Mouse (Mus musculus) liver, embryonic 14.5 days (tissue): Measurements from ENCODE around the gene Tgfbr3. TPM values are rescaled to one million over a fixed set of nuclear protein-coding genes. Genes with fewer than 3 reads are reported as not detected.

Experiments
- ATAC-seq: fragments of 200-750 bp; cut with Nextera tagmentation; 2 replicates; pipeline ENCODE4 v1.8.0; 2017; ENCODE audit warnings: moderate number of reproducible peaks, mild to moderate bottlenecking, moderate library complexity; ENCODE audit not compliant: insufficient read depth
- DNase-seq, 3 experiments: peaks; one replicate each; pipeline ENCODE4 v3.0.0-alpha.2; 2012 to 2013; ENCODE audit warnings: low read depth in 3 of 3, low spot score in 3 of 3
- H3K27ac ChIP-seq: fragments of 300-500 bp; sonication (generic); 2 replicates; pipeline ENCODE4 v1.5.1; 2014; ENCODE audit warnings: moderate library complexity, mild to moderate bottlenecking, control low read depth, inconsistent platforms
- H3K27me3 ChIP-seq: fragments of 300-500 bp; sonication (generic); 2 replicates; pipeline ENCODE4 v1.6.1; 2014; ENCODE audit warnings: mild to moderate bottlenecking, low read length, moderate library complexity; ENCODE audit not compliant: control insufficient read depth, insufficient read depth
- H3K36me3 ChIP-seq: fragments of 300-500 bp; sonication (generic); replicated peaks from 2 replicates; pipeline ENCODE4 v1.6.1; 2014; ENCODE audit warnings: low read depth; ENCODE audit not compliant: control insufficient read depth, insufficient read depth
- H3K4me1 ChIP-seq, 2 experiments: fragments of 200-500 bp in 1 of 2; fragments of 300-500 bp in 1 of 2; sonication (generic) in 1 of 2; replicated peaks; 2 replicates each; pipeline ENCODE4 v1.6.1; 2012 to 2014; ENCODE audit warnings: antibody characterized with exemption in 1 of 2, inconsistent platforms in 1 of 2, low read length in 1 of 2; ENCODE audit not compliant: control insufficient read depth in 2 of 2, insufficient read depth in 2 of 2
- H3K4me2 ChIP-seq: fragments of 300-500 bp; sonication (generic); 2 replicates; pipeline ENCODE4 v1.6.1; 2014; ENCODE audit warnings: low read depth, mild to moderate bottlenecking, control low read depth, moderate library complexity
- H3K4me3 ChIP-seq, 2 experiments: fragments of 200-500 bp in 1 of 2; fragments of 300-500 bp in 1 of 2; sonication (generic) in 1 of 2; 2 replicates each; pipeline ENCODE4 v1.5.1; 2012 to 2014; ENCODE audit warnings: low read depth in 2 of 2, low read length in 2 of 2, mild to moderate bottlenecking in 2 of 2, control low read depth in 1 of 2, inconsistent platforms in 1 of 2, moderate library complexity in 1 of 2; ENCODE audit not compliant: insufficient read depth in 1 of 2
- H3K9ac ChIP-seq: fragments of 300-500 bp; sonication (generic); replicated peaks from 2 replicates; pipeline ENCODE4 v1.6.1; 2014; ENCODE audit warnings: mild to moderate bottlenecking, control low read depth, moderate library complexity
- H3K9me3 ChIP-seq: fragments of 300-500 bp; sonication (generic); 2 replicates; pipeline ENCODE4 v1.6.1; 2016; ENCODE audit warnings: low read length, mixed read lengths; ENCODE audit not compliant: control insufficient read depth
- CTCF ChIP-seq: IDR thresholded peaks from 2 replicates; pipeline ENCODE4 v1.5.1; 2016; ENCODE audit warnings: antibody characterized with exemption, low read depth, control low read depth
- EP300 ChIP-seq: IDR thresholded peaks from 2 replicates; pipeline ENCODE4 v1.6.1; 2016; ENCODE audit warnings: antibody characterized with exemption, low read depth
- WGBS: fragments of 180-500 bp; shearing (Covaris S2); extraction: QIAGEN DNeasy Blood & Tissue Kit; methylation state at CpG from one replicate; pipeline ENCODE4 v1.1.7; 2014; ENCODE audit not compliant: insufficient replicate concordance; 5-methylcytosine and 5-hydroxymethylcytosine counted together
- polyA plus RNA-seq, 2 experiments: library from polyadenylated mRNA; depleted of rRNA in 1 of 2; stranded (reverse) in 1 of 2; unstranded in 1 of 2; fragments of >200 nt; fragmentation: Nextera tagmentation in 1 of 2; extraction: Ambion mirVana in 1 of 2; gene quantifications; 2 replicates each; pipeline versions ENCODE4 v1.2.1 to v1.2.3; 2012 to 2014

The Tgfbr3 gene
- polyA plus RNA-seq, 2 experiments = 4.3 to 7.5 TPM

DNA sequence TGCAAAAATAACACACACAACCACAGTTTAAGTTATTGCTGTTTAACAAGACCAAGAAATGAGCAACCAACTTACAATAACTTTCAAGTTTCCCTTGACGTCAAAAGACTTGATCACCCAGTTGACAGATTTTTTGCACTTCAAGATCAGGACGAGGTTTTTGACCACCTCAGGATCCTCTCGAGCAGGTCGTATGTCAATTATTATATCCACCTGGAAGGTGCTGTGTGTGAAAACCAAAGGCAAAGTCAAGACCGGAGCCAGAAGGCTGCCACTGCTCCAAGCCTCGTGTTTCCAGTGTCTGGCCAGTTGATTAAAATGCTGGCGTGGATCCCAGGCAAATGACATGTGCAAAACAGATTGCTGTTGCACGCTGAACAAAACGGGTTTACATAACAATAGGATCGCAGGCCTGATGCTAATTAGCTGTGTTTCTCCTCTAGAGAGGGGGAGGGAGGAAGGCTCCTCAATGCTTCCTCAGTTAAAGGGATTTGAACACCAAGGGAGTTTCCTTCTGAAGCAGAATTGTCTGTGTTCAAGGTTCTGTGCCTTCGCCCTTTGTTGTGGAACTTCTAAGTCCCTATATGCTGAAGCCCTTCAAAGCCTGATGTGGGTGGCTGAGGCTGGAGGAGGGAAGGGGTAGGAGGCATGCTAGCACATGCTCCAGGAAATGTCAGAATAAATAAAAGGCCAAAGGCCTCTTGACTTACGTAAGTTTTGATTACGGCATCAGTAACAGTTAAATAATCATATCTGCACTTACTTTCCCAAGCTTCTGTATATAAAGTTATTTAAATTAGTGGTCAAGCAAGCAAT lies 141.3 kb downstream of the Tgfbr3 start:
- H3K36me3 ChIP-seq = no peaks in the 10 kb centered on the region
- ATAC-seq (no peak), DNase-seq (no peak)
- TF ChIP-seq EP300 (no peak), CTCF (no peak)
- peaks cover 12 to 30% of the 10 kb centered on the region in 2 experiments for H3K4me1 ChIP-seq
- no peaks in the 10 kb centered on the region for H3K9me3 ChIP-seq
- no peaks in the 10 kb centered on the region for H3K27me3 ChIP-seq
- no peak overlapping the region for H3K4me3 ChIP-seq
- no peak overlapping the region for H3K27ac ChIP-seq
- H3K4me2 ChIP-seq = no peak overlapping the region
- no peak overlapping the region for H3K9ac ChIP-seq
- WGBS = 69% methylated on average over 13 of the region's 13 CpGs

DNA sequence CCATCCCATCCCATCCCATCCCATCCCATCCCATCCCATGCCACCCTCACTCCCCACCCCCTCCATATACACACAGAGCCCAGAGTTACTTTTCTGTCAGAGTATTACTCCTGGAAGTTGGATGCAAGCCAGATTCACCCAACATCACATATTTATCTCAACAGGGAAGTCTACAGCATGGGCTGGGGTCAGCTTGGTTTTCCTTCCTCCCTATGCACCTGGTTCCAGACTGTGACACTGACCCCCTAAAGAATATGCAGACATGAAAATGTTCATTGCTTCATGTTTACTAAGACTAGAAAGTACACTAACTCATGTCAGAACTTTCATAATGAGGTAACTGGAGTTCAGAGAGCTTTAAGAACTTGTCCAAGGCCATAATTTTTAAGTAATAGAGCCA lies 142.0 kb downstream of the Tgfbr3 start:
- H3K4me2 ChIP-seq = no peak overlapping the region
- H3K4me1 ChIP-seq = peaks cover 19 to 35% of the 10 kb centered on the region in 2 experiments
- no peak overlapping the region for H3K4me3 ChIP-seq
- H3K27me3 ChIP-seq = no peaks in the 10 kb centered on the region
- ATAC-seq = no peak
- no peaks in the 10 kb centered on the region for H3K9me3 ChIP-seq
- H3K36me3 ChIP-seq = no peaks in the 10 kb centered on the region
- TF ChIP-seq CTCF (no peak), EP300 (no peak)
- H3K27ac ChIP-seq = no peak overlapping the region
- no peak overlapping the region for H3K9ac ChIP-seq
- DNase-seq = no peak

DNA sequence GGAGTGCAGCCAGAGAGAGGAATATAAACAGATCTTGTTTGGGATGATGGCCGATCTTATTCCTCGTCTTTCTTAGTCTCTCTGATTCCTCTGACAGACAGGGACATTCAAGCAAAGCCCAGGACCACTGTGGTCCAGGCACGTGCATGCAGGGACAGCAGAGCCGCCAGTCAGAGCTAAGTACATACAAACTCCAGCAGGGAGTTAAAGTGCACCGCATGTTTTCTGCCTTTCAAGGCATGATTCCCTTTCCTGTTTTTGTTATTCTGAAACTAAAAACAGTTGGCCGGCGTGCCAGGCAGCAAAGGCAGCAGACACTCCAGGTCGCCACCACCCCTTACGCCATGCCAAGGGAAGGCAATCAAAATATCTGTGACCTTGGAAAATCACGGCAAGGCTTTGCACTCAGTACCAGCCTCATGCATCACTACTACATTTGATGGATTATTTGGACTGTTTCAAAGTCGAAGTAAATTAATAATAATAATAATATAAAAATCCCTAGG lies 143.3 kb downstream of the Tgfbr3 start:
- DNase-seq (no peak), ATAC-seq (no peak)
- Histone ChIP-seq H3K36me3 (no peaks in the 10 kb centered on the region), H3K9ac (no peak overlapping the region), H3K4me3 (no peak overlapping the region), H3K9me3 (no peaks in the 10 kb centered on the region), H3K4me1 (peaks cover 31 to 44% of the 10 kb centered on the region in 2 experiments), H3K27ac (no peak overlapping the region), H3K27me3 (no peaks in the 10 kb centered on the region), H3K4me2 (no peak overlapping the region)
- TF ChIP-seq CTCF (no peak), EP300 (no peak)
- WGBS = 72% methylated on average over 11 of the region's 11 CpGs

DNA sequence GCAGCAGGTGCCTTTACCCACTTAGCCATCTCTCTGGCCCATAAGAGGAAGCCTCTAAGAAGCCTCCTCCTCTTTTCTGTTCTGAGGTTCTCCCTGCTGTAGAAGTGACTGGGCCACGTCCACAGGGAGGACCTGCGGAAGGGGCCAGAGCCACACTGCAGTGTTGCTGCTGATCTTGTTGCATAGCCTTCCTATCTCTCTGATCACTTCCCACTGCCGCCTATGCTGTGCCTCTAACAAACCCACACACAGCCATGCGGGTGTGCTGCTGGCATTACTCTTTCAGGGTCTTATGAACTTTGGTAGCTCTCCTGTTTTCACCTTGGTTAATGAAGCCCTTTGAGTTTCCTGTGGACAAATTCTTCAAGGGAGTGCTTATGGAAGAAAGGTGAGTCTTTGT lies 144.3 kb downstream of the Tgfbr3 start:
- DNase-seq (no peak), ATAC-seq (peak; percentile 36; the same call in 1 of the 2 replicates)
- H3K4me3 ChIP-seq = no peak overlapping the region
- no peaks in the 10 kb centered on the region for H3K9me3 ChIP-seq
- TF ChIP-seq CTCF (no peak), EP300 (no peak)
- no peak overlapping the region for H3K9ac ChIP-seq
- no peaks in the 10 kb centered on the region for H3K36me3 ChIP-seq
- no peak overlapping the region for H3K4me2 ChIP-seq
- H3K27ac ChIP-seq = no peak overlapping the region
- peaks cover 35 to 42% of the 10 kb centered on the region in 2 experiments for H3K4me1 ChIP-seq
- WGBS = 24% methylated on average over 4 of the region's 4 CpGs
- H3K27me3 ChIP-seq = no peaks in the 10 kb centered on the region

DNA sequence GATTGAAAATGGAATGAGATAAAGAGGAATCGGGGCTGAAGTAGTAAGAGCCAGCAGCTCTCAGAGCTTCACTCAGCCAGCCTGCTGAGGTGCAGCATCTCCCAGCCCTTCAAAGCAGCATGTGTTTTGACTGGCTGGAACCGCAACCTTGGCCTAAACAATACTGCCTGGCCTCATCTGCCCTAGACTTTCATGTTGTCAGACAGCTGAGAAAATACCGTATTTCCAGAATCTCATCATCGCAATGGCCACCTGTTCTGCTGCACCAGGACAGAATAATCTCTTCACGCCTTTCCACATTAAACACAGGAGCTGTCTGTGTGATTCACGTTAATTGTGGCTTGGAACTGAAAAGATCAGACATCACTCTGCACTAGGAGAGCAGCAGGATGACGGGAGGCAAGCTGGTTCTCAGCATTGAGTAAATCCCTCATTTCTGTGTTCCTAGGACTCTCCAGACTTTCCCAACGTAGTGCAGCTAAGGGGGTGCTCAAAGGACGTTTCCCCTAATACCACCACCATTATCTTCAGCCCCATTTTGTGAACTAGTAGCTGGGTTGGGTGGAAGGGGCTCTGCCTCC lies 145.1 kb downstream of the Tgfbr3 start:
- ATAC-seq (no peak), DNase-seq (no peak)
- Histone ChIP-seq H3K9ac (no peak overlapping the region; the same call in 1 of the 2 replicates), H3K4me1 (peaks cover 35 to 42% of the 10 kb centered on the region in 2 experiments), H3K9me3 (no peaks in the 10 kb centered on the region), H3K4me2 (no peak overlapping the region), H3K27me3 (no peaks in the 10 kb centered on the region), H3K4me3 (no peak overlapping the region), H3K27ac (no peak overlapping the region; the same call in 1 of the 2 replicates), H3K36me3 (no peaks in the 10 kb centered on the region)
- WGBS = 71% methylated on average over 9 of the region's 9 CpGs
- TF ChIP-seq EP300 (no peak), CTCF (no peak)
